Mouse (Mus musculus) bone marrow macrophage, adult 2 months (primary cell): ENCODE measurements around the gene Cryab. TPM values are rescaled to one million over a fixed set of nuclear protein-coding genes. Genes with fewer than 3 reads are reported as not detected.

Experiments used
- H3K27ac ChIP-seq: 2 replicates; pipeline ENCODE4 v1.5.1; 2012; ENCODE audit warnings: low read depth, low read length; ENCODE audit not compliant: insufficient read depth
- H3K4me1 ChIP-seq: 2 replicates; pipeline ENCODE4 v1.6.1; 2012; ENCODE audit warnings: low read length; ENCODE audit not compliant: control insufficient read depth, insufficient read depth
- H3K4me3 ChIP-seq: 2 replicates; pipeline ENCODE4 v1.5.1; 2012; ENCODE audit warnings: mild to moderate bottlenecking, low read length, moderate library complexity; ENCODE audit not compliant: insufficient read depth
- CTCF ChIP-seq: IDR thresholded peaks from 2 replicates; pipeline ENCODE4 v1.5.1; 2012; ENCODE audit warnings: low read depth, mild to moderate bottlenecking, low read length, moderate library complexity
- POLR2A ChIP-seq: IDR thresholded peaks from 2 replicates; pipeline ENCODE4 v1.6.1; 2012; ENCODE audit warnings: mild to moderate bottlenecking, low read depth, low read length, borderline replicate concordance
- polyA plus RNA-seq: library from polyadenylated mRNA; stranded (reverse); fragments of >200 nt; gene quantifications from 2 replicates; pipeline ENCODE4 v1.2.4, GENCODE M21; 2012; ENCODE audit not compliant: missing spikeins, insufficient read depth, insufficient read length

Gene Cryab
- polyA plus RNA-seq, 1 experiment: 3.0 TPM

- TF ChIP-seq POLR2A (no peak), CTCF (no peak)
- Histone ChIP-seq H3K27ac (no peak overlapping the region), H3K4me3 (no peak overlapping the region), H3K4me1 (peaks cover 3% of the 10 kb centered on the region)
Observed at GRCm38 (mm10) chr9:50724661-50725330, 26.3 kb upstream of the Cryab start.

GRCm38 (mm10) chr9:50725921-50726590, 25.1 kb upstream of the Cryab start:
- Histone ChIP-seq H3K27ac (no peak overlapping the region), H3K4me1 (peaks cover 3% of the 10 kb centered on the region), H3K4me3 (no peak overlapping the region)
- TF ChIP-seq POLR2A: no peak
- no peak for TF ChIP-seq CTCF

- no peak for TF ChIP-seq CTCF
- no peak for TF ChIP-seq POLR2A
- H3K4me1 ChIP-seq: peaks cover 3% of the 10 kb centered on the region
- H3K4me3 ChIP-seq: peak overlapping the region; percentile 67
- no peak overlapping the region for H3K27ac ChIP-seq
Observed at GRCm38 (mm10) chr9:50727171-50727924, 23.8 kb upstream of the Cryab start.

GRCm38 (mm10) chr9:50727925-50728651, 23.0 kb upstream of the Cryab start:
- Histone ChIP-seq H3K27ac (no peak overlapping the region), H3K4me3 (peak overlapping the region; percentile 67), H3K4me1 (peaks cover 3% of the 10 kb centered on the region)
- TF ChIP-seq POLR2A (no peak), CTCF (no peak)

- Histone ChIP-seq H3K27ac (no peak overlapping the region), H3K4me3 (no peak overlapping the region), H3K4me1 (peaks cover 3% of the 10 kb centered on the region)
- TF ChIP-seq CTCF: no peak
- TF ChIP-seq POLR2A: no peak
Observed at GRCm38 (mm10) chr9:50729600-50729999, 21.5 kb upstream of the Cryab start.

GRCm38 (mm10) chr9:50732560-50732959, 18.6 kb upstream of the Cryab start:
- H3K27ac ChIP-seq: no peak overlapping the region
- peaks cover 3% of the 10 kb centered on the region for H3K4me1 ChIP-seq
- H3K4me3 ChIP-seq: no peak overlapping the region
- TF ChIP-seq CTCF: no peak
- no peak for TF ChIP-seq POLR2A

- Histone ChIP-seq H3K4me1 (0 out of 2 replicates have a peak, but pooled peaks cover 5% of the 10 kb centered on the region), H3K4me3 (no peak overlapping the region), H3K27ac (no peak overlapping the region)
- TF ChIP-seq POLR2A (no peak), CTCF (no peak)
Observed at GRCm38 (mm10) chr9:50734989-50735388, 16.1 kb upstream of the Cryab start.

- no peak within 1 kb of the TSS for H3K27ac ChIP-seq
- peak within 1 kb of the TSS; percentile 23 for H3K4me3 ChIP-seq
- TF ChIP-seq CTCF: no peak
- 0 out of 2 replicates have a peak, but pooled peaks cover 5% of the 10 kb centered on the region for H3K4me1 ChIP-seq
Observed at GRCm38 (mm10) chr9:50738914-50739870, 11.9 kb upstream of the Cryab start, which contains the start of gene Dixdc1. TSS of gene Dixdc1 (minus strand) at chr9:50739517.
